Mouse (Mus musculus) cerebellum, postnatal 10 days (tissue): ENCODE results near the gene Neurl1a.

Experiments
- DNase-seq, 2 experiments: peaks; one replicate each; pipeline ENCODE4 v3.0.0; 2021; ENCODE audit warnings: mixed read lengths in 2 of 2

Gene Neurl1a

DNA sequence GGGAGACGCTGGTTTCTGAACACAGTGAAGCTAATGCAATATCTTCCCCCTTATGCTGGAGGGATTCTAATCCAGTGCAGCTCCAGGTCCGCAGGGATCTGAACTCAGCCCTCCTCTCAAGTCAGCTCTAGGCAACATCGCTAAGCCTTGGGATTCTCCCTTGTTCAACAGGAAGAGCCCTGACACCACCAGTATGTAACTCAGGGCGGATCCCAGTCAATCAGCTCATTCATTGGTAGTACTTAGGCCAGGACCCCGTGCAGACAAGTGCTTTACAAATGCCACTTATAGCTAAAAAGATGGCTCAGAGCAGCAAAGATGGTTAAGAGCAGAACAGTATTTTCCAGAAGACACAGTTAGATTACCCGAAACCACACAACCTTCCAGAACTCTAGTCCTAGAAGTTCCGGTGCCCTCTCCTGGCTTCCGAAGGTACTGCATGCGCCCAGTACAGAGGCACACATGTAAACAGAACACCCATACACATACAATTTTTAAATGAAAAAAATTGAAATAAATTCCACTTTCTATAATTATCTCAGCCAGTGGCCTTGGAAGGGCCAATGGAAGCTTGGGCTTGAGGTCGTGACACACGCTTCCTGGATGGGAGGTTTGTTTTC, 9.7 kb upstream of the Neurl1a start:
- peak; percentile 94 to 97 for DNase-seq

DNA sequence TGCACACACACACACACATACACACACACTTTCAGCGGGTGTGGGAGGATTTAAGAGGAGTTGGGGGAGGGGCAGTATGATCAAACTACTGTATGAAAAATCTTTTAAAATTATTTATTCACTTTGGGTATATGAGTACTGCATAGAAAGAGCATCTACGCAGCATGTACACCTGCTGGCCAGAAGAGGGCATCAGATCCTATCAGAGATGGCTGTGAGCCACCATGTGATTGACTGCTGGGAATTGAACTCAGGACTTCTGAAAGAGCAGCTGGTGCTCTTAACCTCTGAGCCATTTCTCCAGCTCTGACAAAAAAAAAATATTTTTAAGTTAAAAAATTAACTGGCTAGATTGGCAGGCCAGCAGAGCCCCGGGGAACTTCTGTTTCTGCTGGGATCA, 4.1 kb upstream of the Neurl1a start:
- peak; percentile 64 to 75 for DNase-seq

DNA sequence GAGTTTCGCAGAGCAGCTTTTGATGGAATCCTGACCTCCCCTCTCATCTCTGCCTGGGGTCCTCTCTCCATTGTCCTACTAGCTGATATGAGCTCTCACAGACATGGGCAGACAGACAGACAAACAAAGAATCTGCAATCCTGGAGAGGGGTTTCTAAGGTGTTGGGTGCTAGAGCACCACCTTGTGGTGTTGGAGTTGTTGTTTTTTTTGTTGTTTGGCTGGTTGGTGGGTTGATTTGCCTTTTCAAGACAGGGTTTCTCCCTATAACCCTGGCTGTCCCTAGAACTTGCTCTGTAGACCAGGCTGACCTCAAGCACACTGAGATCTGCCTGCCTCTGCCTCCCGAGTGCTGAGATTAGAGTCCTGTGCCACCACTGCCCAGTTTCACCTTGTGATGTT, 3.1 kb upstream of the Neurl1a start:
- DNase-seq = no peak

DNA sequence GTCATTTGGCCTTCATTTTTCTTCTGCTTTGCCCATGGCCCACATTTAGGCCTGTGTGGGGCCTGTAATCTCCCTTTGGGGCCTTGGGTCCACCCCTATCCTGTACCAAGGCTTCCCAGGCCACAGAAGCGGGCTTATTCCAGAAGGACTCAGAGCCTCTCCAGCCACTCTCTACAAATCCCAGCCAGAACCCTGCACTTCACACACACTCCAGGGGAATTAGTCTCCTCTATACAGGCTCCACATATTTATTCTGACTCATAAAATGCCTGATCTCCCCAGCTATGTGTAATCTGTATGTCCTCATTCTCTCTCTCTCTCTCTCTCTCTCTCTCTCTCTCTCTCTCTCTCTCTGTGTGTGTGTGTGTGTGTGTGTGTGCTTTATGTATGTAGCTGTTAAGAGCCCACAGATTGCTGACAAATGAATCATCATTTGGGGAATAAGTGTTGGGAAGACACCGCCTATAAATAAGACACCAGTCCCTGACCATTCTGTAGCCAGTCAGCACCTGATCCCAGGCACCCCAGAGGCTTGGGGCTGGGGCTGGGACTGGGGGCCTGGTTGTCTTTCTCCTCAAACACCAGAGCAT, 1.6 kb upstream of the Neurl1a start:
- DNase-seq = no peak

DNA sequence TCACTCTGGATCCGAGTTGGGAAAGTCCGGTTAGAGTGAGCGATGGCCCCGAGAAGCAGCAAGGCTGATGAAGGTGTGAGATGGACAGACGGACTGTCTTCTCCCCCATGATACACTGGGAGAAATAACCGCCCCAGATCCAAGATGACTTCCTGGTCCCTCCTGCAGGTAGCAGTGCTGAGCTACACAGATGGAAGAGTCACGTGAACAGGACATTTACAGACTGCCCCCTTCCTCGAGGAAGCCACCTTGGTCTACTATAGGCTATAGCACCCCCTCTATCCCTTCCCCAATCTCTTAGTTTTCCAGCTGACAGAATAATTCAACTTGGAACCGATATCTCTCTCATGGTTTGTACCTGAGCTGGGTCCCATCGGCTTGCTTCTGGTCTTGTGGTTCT, 619 bp upstream of the Neurl1a start:
- peak; percentile 74 to 80 for DNase-seq

DNA sequence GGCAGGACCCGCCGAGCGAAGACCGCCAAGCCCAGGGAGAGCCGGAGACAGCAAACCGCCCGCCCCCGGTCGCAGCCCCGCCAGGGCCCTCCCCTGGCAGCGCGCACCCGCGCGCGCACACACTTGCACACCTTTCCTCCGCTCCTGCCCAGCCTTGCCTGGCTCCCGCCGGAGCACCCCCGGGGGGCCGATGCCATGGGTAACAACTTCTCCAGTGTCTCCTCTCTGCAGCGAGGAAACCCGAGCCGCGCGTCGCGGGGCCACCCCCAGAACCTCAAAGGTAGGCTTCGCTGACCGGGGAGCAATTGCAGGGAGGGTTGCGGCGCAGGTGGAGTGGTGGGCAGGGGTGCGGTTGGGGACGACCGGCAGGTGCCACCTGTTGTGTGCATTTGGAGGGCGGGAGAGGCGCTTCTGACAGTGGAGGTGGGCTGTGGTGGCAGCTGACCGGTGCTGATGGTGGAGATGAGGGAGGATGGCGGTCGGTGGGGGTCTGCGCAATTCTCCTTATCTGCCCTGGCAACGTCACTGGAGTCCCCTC, 721 bp downstream of the Neurl1a start:
- peak; percentile 67 to 69 for DNase-seq

DNA sequence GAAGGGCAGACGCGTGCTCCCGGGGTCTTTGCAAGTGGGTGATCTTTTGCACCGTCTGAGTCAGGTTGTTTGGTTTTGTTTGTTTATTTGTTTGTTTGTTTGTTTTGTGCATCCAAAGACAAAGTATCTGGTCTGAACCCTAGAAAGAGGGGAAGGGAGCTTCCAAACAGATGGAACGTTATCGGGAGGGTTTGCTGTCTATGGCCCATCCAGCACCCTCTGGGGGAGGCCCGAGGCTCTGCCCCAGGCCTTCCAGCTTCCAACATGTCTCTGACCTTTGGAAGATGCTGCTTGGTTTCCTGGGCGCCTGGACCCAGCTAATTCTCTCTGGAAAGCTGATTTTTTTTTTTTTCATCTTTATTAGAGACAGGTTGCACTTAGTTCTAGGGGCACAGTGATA, 1.4 kb downstream of the Neurl1a start:
- no peak for DNase-seq

DNA sequence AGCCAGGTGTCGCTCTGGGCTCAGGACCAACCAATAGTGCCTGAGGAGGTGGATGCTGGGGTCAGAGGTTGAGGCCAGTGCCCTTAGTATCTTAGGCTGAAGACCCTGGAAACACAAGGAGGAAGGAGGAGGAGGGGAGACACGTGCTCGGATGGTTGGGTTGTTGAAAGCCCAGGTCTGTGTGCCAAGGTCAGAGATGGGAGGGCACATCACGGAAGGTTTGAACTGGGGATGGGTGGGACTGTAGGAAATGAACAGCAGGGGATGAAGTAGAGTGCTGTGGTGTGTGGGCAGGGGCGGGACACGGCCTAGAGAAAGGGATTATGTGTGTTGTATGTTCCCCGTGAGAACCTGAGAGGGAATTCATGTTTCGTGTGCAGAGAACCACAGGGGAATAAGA, 5.6 kb downstream of the Neurl1a start:
- DNase-seq = no peak

DNA sequence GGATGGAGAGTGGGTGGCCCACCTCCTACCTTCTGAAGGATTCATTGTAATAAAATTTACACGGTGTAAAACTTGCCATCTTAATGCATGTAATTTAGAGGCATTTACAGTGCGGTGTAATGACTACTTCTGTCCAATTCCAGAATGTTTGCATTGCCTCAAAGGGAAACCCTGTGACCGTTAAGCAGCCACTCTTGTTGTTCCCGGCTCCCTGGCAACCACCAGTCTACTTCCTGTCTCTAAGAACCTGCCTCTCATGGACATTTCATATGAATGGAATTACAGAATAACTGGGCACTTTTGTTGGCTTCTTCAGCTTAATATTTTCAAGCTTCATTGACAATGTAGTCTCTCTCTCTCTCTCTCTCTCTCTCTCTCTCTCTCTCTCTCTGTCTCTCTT, 6.1 kb downstream of the Neurl1a start:
- DNase-seq = no peak

DNA sequence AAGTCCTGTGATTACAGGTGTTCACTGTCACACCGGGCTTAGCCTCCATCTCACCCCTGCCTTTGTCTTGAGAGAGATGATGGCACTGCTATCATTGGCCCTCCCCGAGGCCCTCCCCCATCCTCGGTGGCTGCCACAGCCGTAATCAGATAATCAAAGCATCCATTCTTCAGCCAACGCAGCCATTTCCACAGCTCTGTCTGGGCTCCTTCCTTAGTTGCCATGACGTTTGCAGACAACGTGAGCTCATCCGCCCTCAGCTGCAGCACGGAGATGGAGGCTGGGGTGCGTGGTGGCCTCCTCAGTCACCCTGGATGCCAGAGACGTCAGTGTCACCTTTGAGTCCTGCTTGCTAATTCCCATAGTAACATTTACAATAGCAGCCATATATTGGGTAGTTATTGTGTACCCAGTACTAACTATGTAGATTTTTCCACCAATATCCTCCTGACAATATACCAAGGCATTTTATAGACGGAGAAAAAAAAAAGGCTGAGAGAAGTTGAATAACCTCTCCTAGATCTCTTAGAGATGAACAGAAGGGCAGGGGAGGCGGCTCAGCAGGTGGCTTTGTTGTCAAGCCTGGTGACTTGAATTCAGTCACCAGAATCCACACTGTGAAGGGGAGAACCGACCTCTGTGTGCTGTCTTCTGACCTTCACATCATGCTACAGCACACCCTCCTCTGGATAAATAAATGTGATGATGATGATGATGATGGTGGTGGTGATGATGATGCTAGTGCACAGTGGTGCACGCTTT, 8.1 kb downstream of the Neurl1a start:
- peak; percentile 65 to 66 for DNase-seq

DNA sequence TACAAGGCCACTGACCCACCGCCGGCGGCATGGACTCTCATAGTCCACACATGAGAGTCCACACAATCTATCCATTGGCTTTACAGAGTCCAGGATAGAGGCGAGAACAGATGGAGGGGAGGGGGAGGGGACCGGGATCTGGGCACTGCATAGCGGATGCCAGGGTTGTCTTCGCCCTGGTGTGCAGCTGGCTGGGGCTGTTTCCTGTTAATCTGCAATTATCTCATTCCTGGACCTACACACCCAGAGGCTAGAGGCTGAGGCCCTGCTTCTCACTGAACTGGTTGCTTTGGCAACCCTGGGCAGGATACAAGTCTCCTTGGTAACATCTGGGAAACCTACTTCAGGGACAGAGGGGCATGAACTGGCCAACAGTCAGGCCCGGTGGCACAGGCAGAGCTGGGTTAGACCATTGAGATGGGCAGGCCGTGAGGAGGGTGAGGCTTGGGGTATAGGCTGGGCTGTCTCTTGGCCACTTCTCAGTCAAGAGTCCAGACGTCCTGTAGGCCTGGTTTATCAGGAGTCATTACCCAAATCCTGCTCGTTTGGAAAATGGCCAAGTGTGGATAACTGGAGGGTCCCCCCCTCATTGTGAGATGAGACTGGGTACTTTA, 10.0 kb downstream of the Neurl1a start:
- peak; percentile 94 to 95 for DNase-seq

DNA sequence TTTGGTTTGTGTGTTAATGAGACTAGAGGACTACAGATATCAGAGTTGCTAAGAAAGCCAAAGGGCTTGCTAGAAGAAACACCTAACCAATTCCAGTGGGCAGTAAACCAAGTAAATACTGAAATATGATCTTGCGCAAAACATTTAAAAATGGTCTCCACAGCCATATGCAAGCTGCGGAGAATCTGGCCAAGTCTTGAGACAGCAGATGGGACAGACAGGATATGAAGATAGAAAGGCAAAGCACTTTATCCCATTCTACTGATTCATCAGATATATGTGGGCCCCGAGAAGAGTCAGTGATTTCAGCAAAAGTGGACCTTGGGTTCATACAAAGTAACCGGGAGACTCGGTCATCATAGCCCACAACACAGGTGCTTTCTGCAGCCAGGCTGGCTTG, 13.5 kb downstream of the Neurl1a start:
- DNase-seq = no peak

DNA sequence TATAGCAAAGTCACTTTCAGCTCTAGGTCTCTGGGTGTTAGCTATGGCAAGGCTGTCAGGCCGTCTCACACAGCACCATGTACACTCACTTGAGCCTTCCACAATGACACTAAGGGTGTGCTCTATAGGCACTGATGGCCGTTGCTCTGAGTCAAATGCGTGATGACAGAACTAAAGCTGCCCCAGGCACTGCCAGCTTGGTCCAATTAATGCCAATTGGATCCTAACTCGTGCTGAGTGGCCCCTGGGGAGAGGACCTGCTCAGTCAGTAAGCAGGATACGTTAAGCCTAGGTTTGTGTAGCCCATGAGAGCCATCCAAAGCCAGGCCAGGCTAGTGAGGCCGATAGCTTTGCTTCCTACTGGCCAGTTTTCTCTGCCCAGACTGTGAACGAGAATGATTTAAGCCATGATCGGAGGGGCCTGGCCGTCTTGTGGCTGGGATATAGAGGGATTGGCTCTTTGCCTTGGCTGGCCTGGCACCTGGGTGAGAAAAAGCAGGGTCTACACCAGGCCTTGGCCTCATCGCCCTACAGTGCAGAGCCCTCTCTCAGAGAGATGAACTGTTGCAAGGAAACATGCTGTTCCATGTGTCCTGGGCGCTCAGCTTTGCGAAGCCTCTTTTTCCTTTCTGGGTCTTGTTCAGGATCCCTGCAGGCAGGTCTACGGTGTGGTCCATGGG, 20.2 kb downstream of the Neurl1a start:
- DNase-seq = peak; percentile 70 to 79

DNA sequence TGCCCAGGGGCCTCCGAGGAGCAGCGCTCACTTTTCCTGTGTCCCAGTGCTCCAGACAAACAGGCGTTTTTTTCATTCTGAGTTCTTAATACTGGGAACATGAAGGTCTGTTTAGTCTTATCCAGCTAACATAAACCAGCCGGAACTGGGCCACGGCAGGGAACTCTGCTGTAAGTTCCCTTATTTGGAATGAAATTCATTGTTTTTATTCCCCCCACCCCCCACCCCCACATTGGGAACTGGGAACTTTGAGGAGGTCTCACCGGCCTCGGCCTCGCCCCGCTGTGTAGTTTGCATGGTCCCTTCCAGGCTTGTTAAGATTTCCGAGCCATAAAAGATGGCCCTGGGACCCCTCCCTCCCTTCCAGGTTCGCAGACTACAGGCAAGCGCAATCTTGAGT, 23.4 kb downstream of the Neurl1a start:
- no peak for DNase-seq

DNA sequence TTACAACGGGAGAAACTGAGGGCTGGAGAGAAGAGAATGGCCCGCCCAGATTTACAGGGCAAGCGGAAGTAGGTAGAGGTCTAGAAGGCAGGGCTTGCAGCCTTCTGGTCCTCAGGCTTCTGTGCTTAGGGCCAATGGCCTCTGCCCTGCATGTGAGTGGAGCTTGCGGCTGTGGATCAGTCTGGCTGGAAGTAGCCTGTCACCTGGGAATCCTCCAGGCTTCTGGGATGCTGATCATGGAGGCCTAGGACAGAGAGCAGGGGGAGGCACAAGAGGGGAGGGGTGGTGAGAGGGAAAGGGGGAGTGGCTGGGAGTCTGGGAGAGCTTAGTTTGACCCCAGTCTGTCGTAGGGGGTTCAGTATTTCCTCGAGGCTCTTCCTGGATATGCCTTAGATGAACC, 23.8 kb downstream of the Neurl1a start:
- DNase-seq = no peak

DNA sequence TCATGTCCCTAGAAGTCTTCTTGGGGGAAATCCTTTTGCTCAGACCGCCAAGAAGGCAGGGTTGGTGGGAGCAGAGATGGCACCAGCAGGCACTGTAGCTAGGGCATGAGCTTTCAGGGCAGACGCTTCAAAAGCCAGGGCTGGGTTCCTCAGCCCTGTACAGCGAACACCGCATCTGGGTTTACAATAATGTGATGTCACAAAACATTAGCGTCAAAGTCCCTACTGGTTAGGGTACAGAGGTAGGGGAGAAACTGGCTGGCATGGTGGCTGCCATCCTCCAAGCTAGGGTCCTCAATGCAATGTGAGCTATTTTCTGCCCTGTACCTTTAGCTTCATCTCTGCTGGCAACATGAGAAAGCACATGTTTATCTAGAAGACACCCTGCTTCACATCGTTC, 24.4 kb downstream of the Neurl1a start:
- DNase-seq = no peak

DNA sequence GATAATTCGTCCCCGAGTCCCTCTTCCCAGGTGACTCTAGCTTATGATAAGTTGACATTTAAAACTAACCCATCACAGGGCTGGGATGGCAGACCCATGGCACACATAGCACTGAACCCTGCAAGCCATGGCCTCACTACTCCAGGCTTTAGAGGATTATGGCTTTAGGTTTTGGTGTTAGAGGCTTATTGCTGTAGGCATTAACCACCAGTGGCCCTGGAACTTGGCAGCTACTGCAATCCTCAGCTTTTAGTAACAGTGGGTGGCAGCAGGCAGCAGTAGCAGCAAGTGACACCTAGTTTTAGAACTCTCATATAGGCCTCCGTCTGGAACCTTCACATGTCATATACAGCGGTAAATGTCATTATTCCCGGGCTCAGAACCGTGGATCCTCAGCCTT, 26.0 kb downstream of the Neurl1a start:
- DNase-seq = no peak

DNA sequence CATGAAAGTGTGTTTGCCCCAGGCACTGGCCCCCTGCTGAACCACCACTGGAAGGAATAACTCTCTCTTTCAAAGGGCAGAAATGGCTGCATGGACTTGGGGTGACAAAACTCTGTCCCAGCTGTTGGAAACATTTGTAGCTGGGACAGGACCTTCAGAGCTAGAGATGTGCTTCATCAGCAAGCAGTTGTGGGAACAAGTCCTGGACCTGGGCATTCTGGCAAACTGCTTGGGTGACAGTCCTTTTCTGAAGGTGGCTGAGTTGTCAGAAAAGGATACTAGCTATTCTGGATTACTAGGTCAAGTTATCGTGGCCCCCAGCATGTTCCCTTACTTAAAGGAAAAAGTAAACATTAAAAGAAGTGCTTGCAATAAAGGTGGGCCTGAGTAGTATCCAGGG, 27.5 kb downstream of the Neurl1a start:
- DNase-seq = no peak

DNA sequence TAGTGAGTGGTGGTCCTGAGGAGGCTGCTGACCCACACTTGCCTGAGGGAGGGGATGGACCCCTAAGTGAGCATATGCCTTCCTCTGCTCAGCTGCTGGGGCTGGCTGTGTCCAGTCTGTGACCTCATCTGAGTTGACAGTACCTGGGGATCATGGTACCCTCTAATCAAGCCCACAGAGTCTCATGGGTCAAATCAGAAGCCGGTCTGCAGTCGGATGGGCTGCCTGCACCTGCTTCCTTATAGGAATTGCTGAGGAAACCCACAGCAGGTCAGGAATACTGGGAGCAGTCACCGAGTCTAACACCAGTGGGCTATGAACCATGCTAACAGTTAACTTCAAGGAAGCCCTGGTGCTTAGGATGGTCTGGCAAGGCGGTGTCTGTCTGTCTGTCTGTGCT, 31.8 kb downstream of the Neurl1a start:
- DNase-seq = no peak

DNA sequence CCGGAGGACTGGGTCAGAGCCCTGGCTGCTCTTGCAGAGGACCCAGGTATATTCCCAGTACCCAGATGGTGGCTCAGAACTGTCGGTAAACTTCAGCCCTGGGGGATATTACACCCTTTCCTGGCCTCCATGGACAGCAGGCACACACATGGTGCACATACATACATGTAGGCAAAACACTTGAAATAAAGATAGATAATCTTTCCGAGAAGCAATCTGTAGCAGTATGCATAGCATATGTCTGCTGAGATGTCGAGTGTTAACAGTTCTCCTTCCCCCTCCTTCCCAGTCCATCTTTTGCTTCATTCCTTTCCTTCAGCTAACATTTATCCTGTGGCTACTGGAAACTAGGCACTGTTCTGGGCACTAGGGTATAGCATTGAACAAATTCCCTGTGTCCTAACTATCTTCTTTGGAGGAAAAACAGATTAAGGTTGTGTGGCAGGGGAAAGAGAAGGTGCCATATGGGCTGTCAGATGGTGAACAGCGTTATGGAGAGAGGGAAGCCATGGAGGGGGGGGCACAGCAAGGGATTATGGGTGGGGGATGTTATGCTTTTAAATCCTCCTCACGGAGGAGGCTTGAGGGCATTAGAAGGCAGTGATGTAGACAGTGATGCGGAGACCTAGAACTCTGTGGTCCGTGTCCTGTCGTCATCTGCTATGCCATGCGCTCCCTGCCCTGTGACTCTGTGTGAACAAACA, 33.1 kb downstream of the Neurl1a start:
- peak; percentile 90 to 92 for DNase-seq

DNA sequence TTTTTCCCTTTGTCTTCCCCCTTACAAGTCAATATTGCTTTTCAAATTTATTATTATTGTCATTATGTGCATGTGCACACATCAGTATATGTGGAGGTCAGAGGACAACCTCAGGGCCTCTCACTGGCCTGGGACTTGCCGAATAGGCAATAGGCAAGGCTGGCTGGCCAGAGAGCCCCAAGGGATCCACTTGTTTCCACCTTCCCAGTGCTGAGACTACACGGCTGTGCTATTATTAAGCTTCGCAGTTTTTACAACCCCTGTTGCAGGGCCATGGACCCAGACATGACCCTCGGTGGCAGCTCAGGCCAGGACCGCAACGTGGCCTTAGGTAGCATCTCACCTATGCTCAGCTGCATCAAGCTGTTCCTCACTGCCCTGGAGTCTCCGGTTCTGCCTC, 33.8 kb downstream of the Neurl1a start:
- DNase-seq = no peak

DNA sequence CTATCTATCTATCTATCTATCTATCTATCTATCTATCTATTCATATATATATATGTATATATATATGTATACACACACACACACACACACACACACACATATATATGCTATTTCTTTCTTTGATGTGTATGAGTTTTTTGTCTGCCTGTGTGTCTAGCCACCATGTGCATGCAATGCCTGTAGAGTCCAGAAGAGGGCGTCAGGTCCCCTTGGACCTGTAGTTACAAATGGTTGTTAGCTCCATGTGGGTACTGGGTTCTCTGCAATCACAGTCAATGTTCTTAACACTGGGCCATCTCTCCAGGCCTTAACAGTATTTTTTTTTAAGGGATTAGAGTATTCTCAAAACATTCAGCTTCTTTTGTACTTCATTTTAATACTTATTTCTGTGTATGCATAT, 34.9 kb downstream of the Neurl1a start:
- peak; percentile 47 to 63 for DNase-seq
